Mouse (Mus musculus): ENCODE data around the gene Gna15. TPM values are rescaled to one million over a fixed set of nuclear protein-coding genes. Genes with fewer than 3 reads are reported as not detected.
A peak's percentile ranks its signal among the peaks of the same experiment; 100 is the strongest.

Gene Gna15
- polyA plus RNA-seq, 1 experiment from 2014 or later: 4.6 TPM

- peak; percentile 27 for DNase-seq (ENCODE audit: low spot score)
- peaks cover 3% of the 10 kb centered on the region; the same call in 1 of the 2 replicates for H3K4me1 ChIP-seq (ENCODE audit: insufficient read depth, low read depth, low read length)
- no peak overlapping the region for H3K4me2 ChIP-seq (replicated peaks; ENCODE audit: low read depth, low read length)
- H3K4me3 ChIP-seq (ENCODE audit: low read depth, low read length): no peak overlapping the region
- H3K36me3 ChIP-seq (ENCODE audit: insufficient read depth, low read length): no peaks in the 10 kb centered on the region
- peak; percentile 34 for ATAC-seq
- H3K27me3 ChIP-seq (replicated peaks; ENCODE audit: insufficient read depth, low read length): peaks cover 35% of the 10 kb centered on the region
- WGBS: 1% methylated on average over 14 of the region's 14 CpGs
- no peak overlapping the region for H3K9ac ChIP-seq (replicated peaks; ENCODE audit: low read depth)
- TF ChIP-seq CTCF (IDR thresholded peaks at IDR 0.05) (no peak), EP300 (IDR thresholded peaks at IDR 0.05) (no peak)
- no peak overlapping the region for H3K27ac ChIP-seq (ENCODE audit: low read length)
- H3K9me3 ChIP-seq (ENCODE audit: low read length): no peaks in the 10 kb centered on the region
These were observed 71.1 kb downstream of the Gna15 start for GRCm38 (mm10) chr10:81452947-81453288.

Small RNAs within 50 kb of the gene (microRNA-seq; reads per million reads assigned to microRNA genes)
- not detected for gene Gm25595

Other genes starting within 250 kb of the Gna15 start
- 24.1 and 30.8 TPM in 2 replicates for gene Tjp3, start 232.6 kb downstream of the Gna15 start, polyA plus RNA-seq (2015; fragmentation: Nextera tagmentation; extraction: Ambion mirVana)
- 31.2 and 32.4 TPM in 2 replicates for gene Pip5k1c, start 231.3 kb downstream of the Gna15 start, polyA plus RNA-seq (2015; fragmentation: Nextera tagmentation; extraction: Ambion mirVana)
- 20.3 and 23.0 TPM in 2 replicates for gene Cactin, start 203.1 kb downstream of the Gna15 start, polyA plus RNA-seq (2015; fragmentation: Nextera tagmentation; extraction: Ambion mirVana)
- gene Tbxa2r, start 195.5 kb downstream of the Gna15 start, polyA plus RNA-seq (2015; fragmentation: Nextera tagmentation; extraction: Ambion mirVana): 19.6 and 28.4 TPM in 2 replicates
- 0.33 and 0.55 TPM in 2 replicates for gene Gipc3, start 181.0 kb downstream of the Gna15 start, polyA plus RNA-seq (2015; fragmentation: Nextera tagmentation; extraction: Ambion mirVana)
- gene Hmg20b, start 173.7 kb downstream of the Gna15 start, polyA plus RNA-seq (2015; fragmentation: Nextera tagmentation; extraction: Ambion mirVana): 94.3 and 101 TPM in 2 replicates
- 14.0 and 16.9 TPM in 2 replicates for gene Mfsd12, start 166.7 kb downstream of the Gna15 start, polyA plus RNA-seq (2015; fragmentation: Nextera tagmentation; extraction: Ambion mirVana)
- gene 4930404N11Rik, start 158.4 kb downstream of the Gna15 start, polyA plus RNA-seq (2015; fragmentation: Nextera tagmentation; extraction: Ambion mirVana): 5.4 and 6.6 TPM in 2 replicates
- 39.5 and 39.7 TPM in 2 replicates for gene Fzr1, start 145.7 kb downstream of the Gna15 start, polyA plus RNA-seq (2015; fragmentation: Nextera tagmentation; extraction: Ambion mirVana)
- 49.4 and 55.2 TPM in 2 replicates for gene Dohh, start 139.8 kb downstream of the Gna15 start, polyA plus RNA-seq (2015; fragmentation: Nextera tagmentation; extraction: Ambion mirVana)
- gene Gm48551, start 139.8 kb downstream of the Gna15 start, polyA plus RNA-seq (2015; fragmentation: Nextera tagmentation; extraction: Ambion mirVana): 2.4 and 3.0 TPM in 2 replicates
- gene Gm48552, start 135.2 kb downstream of the Gna15 start, polyA plus RNA-seq (2015; fragmentation: Nextera tagmentation; extraction: Ambion mirVana): 0.20 and 0.63 TPM in 2 replicates
- 3.1 and 3.6 TPM in 2 replicates for gene Smim24, start 131.2 kb downstream of the Gna15 start, polyA plus RNA-seq (2015; fragmentation: Nextera tagmentation; extraction: Ambion mirVana)
- 73.6 and 83.9 TPM in 2 replicates for gene Nfic, start 68.6 kb downstream of the Gna15 start, polyA plus RNA-seq (2015; fragmentation: Nextera tagmentation; extraction: Ambion mirVana)
- 0.08 and 0.11 TPM in 2 replicates for gene Celf5, start 41.5 kb downstream of the Gna15 start, polyA plus RNA-seq (2015; fragmentation: Nextera tagmentation; extraction: Ambion mirVana)
- 40.7 and 46.7 TPM in 2 replicates for gene Ncln, start 27.8 kb downstream of the Gna15 start, polyA plus RNA-seq (2015; fragmentation: Nextera tagmentation; extraction: Ambion mirVana)
- 19.0 and 19.3 TPM in 2 replicates for gene S1pr4, start 24.1 kb downstream of the Gna15 start, polyA plus RNA-seq (2015; fragmentation: Nextera tagmentation; extraction: Ambion mirVana)
- gene Gna11, start 21.0 kb upstream of the Gna15 start, polyA plus RNA-seq (2015; fragmentation: Nextera tagmentation; extraction: Ambion mirVana): 62.5 and 63.2 TPM in 2 replicates
- gene Aes, start 35.3 kb upstream of the Gna15 start, polyA plus RNA-seq (2015; fragmentation: Nextera tagmentation; extraction: Ambion mirVana): 467 and 473 TPM in 2 replicates
- 29.9 and 37.0 TPM in 2 replicates for gene Tle2, start 50.3 kb upstream of the Gna15 start, polyA plus RNA-seq (2015; fragmentation: Nextera tagmentation; extraction: Ambion mirVana)
- 12.8 and 18.5 TPM in 2 replicates for gene Tle6, start 76.8 kb upstream of the Gna15 start, polyA plus RNA-seq (2015; fragmentation: Nextera tagmentation; extraction: Ambion mirVana)
- 0.07 and 0.29 TPM in 2 replicates for gene BC025920, start 82.0 kb upstream of the Gna15 start, polyA plus RNA-seq (2015; fragmentation: Nextera tagmentation; extraction: Ambion mirVana)
- gene Sirt6, start 103.6 kb upstream of the Gna15 start, polyA plus RNA-seq (2015; fragmentation: Nextera tagmentation; extraction: Ambion mirVana): 24.1 and 24.2 TPM in 2 replicates
- 4.4 and 5.3 TPM in 2 replicates for gene Ankrd24, start 104.3 kb upstream of the Gna15 start, polyA plus RNA-seq (2015; fragmentation: Nextera tagmentation; extraction: Ambion mirVana)
- gene Gm10778, start 124.8 kb upstream of the Gna15 start, polyA plus RNA-seq (2015; fragmentation: Nextera tagmentation; extraction: Ambion mirVana): 2.6 and 2.9 TPM in 2 replicates
- 10.1 and 12.5 TPM in 2 replicates for gene Zfp433, start 180.6 kb upstream of the Gna15 start, polyA plus RNA-seq (2015; fragmentation: Nextera tagmentation; extraction: Ambion mirVana)
- 2.7 and 3.1 TPM in 2 replicates for gene Gm3055, start 246.9 kb upstream of the Gna15 start, polyA plus RNA-seq (2015; fragmentation: Nextera tagmentation; extraction: Ambion mirVana)